Mouse (Mus musculus): ENCODE data around the gene Gatad1.
A peak's percentile ranks its signal among the peaks of the same experiment; 100 is the strongest.
"Not testable (repeated sequence)": the region's sequence is repeated elsewhere in the genome, so short reads cannot be mapped to it uniquely, and the experiment has no call there.

Gene Gatad1

GRCm38 (mm10) chr5:3635286-3635685 lies 21.7 kb downstream of the Gatad1 start:
- DNase-seq (ENCODE audit: low read depth, low spot score): no peak

DNA sequence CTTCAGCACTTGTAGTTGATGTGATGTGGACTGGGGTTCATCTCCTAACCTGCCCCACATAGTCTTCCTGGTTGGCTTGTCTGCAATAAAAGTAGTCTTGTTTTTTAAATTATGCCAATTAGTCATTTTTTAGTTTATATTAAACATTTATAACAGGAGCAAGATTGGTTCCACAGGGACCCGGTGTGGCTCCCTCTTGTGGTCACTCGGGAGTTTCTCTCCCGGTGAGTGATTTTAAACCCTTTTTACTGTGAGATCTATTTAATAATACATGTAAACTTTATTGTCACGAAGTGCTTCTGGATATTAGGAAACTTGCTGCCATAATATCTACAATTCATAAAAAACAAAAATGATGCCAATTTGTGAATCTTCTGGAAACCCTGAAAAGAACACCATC lies 23.0 kb downstream of the Gatad1 start:
- no peak for DNase-seq (ENCODE audit: low read depth, low spot score)

GRCm38 (mm10) chr5:3633315-3633714 lies 23.7 kb downstream of the Gatad1 start:
- no peak for DNase-seq (ENCODE audit: low read depth, low spot score)

DNA sequence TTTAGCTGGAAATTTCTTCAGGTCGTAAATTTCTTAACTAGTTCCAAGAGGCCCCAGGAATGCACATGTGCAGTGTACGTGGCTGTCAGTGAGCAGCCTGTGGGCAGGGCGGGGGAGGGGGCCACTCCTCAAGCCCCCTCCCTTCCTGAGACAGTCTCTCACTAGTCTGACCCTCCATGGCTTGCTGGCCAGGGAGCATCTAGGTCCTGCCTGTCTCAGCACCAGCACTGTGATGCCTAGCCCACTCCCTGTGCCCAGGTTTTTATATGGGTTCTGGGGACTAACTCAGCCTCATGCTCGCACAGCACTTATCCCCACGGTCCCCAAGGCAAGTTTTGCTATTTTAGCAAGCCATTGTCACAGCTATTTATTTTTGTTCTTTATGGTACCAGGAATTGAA lies 24.7 kb downstream of the Gatad1 start:
- DNase-seq (ENCODE audit: low read depth, low spot score): no peak

DNA sequence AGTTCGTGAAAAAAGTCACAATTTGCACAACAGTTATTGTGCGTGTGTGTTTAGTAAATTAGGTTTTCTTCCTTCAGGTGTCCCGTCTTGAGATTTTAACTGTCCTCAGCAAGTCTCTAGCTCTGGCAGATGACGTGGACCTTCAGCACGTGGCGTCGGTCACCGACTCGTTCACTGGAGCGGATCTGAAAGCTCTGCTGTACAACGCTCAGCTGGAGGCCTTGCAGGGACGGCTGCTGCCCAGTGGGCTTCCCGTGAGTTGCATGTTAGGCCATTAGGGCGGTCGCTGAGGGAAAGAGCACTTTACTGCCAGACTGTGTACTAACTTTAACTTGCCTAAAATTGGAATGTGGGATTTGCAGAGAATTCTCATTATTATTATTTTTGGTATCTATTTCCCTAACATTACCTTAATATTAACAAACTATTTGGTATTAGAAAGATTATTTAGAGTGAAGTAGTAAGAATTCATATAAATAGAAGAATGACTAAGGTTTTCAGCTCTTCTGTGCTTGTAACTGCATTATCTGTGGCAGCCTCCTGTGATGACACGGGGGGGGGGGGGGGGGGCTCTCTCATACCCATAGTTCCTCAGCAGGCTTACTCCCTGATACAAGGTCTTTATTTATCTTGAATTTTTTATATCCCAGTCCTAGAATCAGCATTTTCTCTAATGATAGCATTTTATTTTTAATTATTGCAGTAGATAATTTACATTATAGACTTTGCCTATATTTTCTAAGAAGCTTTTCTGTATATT lies 25.3 kb downstream of the Gatad1 start:
- DNase-seq (ENCODE audit: low read depth, low spot score): no peak

GRCm38 (mm10) chr5:3630055-3630454 lies 26.9 kb downstream of the Gatad1 start:
- DNase-seq (ENCODE audit: low read depth, low spot score): no peak

- DNase-seq (ENCODE audit: low read depth, low spot score): peak; percentile 79
These were observed 36.5 kb downstream of the Gatad1 start for GRCm38 (mm10) chr5:3620486-3620885.

- DNase-seq (ENCODE audit: low read depth, low spot score): not testable (repeated sequence)
These were observed 45.1 kb downstream of the Gatad1 start for GRCm38 (mm10) chr5:3611835-3612234.

DNA sequence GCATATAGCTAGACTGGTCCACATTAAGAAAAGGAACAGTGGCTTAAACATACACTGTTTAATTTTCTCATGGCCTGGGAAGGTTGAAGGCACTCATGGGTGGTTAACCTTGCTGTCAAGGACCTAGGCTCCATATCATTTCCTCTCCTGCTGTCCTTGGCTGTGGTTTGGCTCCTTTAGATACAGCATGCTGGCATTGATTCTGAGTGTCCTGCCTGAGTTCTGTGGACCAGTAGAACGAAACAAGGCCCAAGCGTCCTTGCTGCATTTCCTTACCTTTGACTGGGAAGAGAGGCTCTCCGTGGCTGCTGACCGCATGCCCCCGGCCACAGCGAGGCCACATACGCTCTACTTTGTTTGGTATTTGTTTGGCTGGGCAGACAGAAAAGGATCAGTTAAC lies 47.7 kb downstream of the Gatad1 start:
- DNase-seq (ENCODE audit: low read depth, low spot score): no peak

GRCm38 (mm10) chr5:3607114-3607513 lies 49.9 kb downstream of the Gatad1 start:
- no peak for DNase-seq (ENCODE audit: low read depth, low spot score)

DNA sequence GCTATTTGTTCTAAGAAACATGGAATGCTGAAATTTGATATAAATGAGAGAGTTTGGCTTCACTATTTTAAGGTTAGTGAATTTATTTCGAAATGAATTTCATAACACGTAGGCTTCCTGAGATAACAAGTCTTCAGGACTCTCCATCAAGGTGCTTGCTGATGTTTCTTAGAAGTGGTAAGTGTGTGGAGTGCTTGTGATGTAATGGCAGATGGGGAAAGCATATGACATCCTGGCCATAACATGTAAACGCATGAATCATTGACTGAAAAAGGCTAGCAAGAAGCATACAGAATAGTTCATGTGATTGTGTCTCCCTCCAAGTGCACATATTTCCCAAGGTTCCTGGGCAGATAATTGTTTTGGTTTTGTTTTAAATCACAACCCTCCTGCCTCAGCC lies 56.2 kb downstream of the Gatad1 start:
- DNase-seq (ENCODE audit: low read depth, low spot score): no peak

DNA sequence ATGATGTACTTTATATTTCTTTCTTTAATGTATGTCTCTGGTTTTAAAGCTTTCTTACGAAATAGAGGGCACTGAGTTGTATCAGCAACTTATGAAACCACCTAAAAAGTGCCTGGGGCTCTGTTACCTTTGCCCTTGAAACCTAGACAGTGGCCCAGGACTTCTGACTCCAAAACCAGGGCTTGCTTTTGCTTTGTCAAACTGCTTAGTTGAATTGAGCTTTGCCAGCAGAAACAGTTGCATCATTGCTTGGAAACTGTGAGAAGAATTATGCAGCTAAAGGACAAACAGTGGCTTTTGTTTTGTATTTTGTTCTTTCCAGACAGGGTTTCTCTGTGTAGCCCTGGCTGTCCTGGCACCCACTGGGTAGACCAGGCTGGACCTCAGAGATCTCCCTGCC lies 56.7 kb downstream of the Gatad1 start:
- no peak for DNase-seq (ENCODE audit: low read depth, low spot score)

DNA sequence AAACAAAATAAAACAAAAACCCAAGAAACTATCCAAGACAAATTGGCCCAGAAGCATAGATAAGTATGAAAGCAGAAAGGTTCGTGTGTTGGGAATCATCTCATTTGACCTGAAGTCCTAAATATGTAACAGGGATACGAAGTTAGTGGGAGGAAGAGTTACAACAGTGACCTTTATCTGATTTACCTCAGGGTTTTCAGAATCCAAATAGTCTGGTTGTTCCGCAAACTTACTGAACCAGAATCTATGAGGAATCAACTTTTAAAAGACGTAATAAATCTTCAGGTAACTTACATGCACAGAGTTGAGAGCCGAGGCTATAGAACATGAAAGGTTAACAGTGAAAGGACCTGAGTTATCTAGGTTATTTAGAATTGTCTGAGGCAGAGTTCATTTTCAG lies 58.2 kb downstream of the Gatad1 start:
- no peak for DNase-seq (ENCODE audit: low read depth, low spot score)

DNA sequence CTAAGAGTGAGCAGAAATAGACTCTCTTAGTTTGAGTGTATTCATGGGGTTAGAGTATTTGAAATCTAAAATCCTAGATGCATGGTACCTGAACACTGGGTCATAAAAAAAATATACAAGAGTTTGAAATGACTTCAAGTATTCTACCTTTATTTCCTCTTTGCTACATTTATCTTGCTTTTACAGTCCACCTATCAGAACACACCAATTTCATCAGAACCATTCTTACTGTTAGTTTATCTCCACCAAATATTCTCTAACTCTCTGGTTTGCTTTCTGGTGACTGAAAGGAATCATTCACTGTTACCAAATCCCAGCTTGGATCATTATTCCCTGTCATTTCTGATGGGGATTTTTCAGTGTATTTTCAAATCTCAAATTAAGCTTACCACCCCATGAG lies 59.8 kb downstream of the Gatad1 start:
- no peak for DNase-seq (ENCODE audit: low read depth, low spot score)

GRCm38 (mm10) chr5:3596399-3596766 lies 60.6 kb downstream of the Gatad1 start, which contains the start of gene Rbm48:
Rbm48 (minus strand) TSS chr5:3596585.
- DNase-seq (ENCODE audit: low read depth, low spot score): peak; percentile 92

- peak; percentile 99 for DNase-seq (ENCODE audit: low read depth, low spot score)
These were observed 61.1 kb downstream of the Gatad1 start, which contains the start of gene Pex1 for GRCm38 (mm10) chr5:3595693-3596398. Pex1 (plus strand) TSS chr5:3596066.
